Mouse (Mus musculus) spleen, adult 12 weeks (tissue): ENCODE measurements around the gene Zfp704.

ENCODE experiments used
- DNase-seq: peaks from one replicate; pipeline ENCODE4 v3.0.0; 2022; ENCODE audit warnings: low spot score

The Zfp704 gene

DNA sequence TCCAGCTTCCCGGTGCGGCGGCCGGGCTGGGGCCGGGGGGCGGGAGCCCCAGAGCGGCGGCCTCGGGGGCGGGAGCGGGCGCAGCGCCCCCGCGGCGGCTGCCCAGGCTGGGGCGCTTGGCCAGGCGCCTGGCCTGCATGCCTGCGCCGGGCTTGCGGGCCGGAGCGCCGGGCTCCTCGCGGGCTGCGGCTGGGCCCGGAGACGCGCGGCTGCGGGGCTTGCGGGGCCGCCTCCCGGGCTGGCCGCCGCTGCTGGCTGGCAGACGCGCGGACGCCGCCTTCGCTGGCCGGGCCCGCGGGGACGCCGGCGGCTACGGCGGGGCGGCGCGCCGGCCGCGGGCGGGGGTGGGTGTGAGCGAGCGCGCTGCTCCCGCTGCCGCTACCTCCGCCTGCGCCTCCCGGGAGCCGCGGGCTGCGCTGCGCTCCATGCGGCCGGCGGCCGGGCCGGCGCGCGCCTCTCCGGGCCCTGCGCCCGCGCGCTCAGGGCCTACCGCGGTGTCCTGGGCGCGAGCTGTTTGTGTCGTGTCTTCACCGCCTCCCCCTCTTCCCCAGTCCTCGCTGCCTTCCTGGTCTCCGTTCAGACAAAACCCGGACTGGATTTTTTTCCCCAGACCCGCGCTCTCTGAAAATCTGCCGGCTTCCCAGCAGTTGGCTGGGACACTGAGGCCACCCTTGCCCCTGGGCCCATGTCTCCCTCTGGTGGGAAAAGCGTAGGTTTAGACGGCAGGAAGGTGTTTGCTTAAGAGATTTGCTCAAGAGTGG lies at the start of gene Zfp704:
TSS of gene Zfp704 (minus strand) at position 505 of the 761 bp plus-strand sequence.
- peak; percentile 6 for DNase-seq

DNA sequence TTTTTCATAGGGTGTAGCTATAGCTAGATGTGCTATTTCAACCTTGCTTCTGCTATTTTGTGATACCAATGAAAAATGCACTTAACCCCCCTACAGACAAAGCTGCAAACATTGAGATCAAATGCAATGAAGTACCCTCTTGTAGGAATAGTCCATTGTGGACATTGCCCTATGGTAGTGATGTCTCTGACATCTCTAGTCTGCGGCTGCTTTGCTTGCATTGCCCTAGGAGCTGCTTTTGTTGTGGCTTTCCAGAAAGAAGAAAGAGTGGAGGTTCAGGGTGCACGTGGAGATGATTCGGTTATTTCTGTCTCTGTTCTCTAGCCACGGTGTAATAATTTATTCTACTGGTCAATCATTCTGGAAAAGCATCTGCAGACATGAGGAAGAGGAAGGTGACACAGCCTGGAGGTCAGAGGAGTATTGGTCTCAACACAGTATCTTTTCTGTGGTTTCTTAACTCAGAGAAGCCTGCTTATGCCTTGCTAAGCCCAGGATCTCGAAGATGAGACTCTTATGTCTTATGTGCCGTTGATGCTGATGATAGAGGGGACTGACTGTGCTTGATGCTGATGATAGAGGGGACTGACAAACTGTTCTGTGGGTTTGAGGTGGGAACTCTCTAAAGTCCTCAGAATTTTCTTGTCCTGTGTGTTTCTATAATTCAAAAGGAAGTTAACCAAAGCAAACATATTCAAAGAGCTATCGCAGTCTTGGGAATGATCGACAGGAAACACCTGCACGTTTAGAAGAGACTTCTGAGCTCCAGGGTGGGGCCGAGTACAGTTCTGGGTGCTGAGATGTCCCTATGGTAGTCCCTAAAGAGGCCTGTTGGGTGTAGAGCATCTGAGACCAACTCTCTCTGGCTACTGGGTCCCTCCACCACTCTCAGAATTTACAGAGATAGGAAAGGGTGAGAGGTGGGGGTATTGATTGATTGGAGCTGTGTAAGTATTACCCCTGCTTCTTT lies 23.4 kb upstream of the Zfp704 start:
- no peak for DNase-seq

DNA sequence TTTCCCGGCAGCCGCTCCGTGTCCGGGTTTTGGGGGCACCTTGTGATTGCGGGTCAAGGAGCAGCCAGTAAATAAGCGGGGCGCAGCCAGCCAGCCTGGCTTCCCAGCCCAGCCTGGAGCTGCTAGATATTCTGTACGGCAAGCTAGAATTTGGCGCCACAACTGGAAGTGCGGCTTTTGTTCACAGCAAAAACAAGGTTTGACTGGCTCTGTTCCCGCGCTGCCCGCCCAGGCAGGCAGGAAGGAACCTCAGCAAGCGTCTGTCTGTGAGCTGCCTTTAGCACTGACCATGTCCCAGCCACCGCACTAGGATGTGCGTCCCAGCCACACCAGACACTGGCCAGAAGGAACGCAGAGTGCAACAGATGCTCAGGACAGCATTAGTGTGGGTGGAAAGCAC lies 20.1 kb upstream of the Zfp704 start:
- no peak for DNase-seq

DNA sequence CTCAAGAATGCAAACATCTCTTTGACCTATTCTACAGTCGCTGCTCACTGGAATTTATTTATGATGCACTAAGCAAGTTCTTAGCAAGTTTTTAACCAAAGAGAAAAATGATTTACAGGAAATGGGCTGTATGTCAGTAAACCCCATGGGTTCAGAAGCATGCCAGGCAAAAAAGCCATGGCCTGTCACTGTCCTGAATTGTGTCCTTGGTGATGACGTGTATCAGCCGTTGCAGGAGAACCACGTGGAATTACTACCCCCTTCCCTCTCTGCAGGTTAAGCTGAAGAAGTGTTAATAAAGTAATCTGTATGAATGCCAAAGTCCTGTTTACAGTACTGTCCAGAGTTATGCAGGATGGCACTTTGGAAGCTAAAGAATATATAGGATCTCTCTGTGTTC lies 18.2 kb upstream of the Zfp704 start:
- no peak for DNase-seq

DNA sequence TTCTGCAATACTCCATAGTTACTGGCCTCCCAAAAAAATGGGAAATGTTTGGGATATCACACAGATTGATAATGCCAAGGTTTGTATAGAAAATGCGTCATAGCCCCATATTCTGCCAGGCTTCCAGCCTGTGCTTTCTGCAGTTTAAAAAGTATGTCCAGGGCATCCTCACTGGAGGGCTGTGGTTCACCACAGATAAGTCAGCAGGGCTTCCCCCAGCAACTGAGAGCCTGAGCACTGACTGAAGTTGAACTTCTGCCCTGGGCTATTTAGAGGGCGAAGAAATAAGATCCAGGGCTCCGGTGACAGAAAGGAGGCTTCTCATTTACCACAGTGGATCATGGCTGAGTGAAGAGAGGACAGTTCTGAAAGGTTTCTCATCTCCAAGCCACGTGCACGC lies 16.3 kb upstream of the Zfp704 start:
- DNase-seq, result no peak

DNA sequence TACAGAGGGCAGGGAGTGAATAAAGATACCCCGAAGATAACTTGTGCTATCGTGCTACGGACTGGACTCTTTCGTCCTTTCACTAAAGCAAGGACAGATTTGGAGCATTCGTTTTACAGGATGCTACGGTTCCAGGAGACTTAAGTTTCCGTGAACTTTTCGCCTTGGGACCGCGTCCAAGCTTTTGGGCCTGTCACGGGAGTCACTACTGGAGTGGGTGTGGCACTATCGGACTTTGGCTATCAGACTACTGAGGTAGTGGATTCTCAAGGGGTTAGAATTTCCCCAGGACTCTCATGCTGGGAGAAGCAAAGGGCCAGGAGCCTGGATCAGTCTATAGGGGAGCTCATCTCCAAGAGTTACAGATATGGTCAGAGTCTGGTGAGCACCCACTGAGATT lies 10.7 kb upstream of the Zfp704 start:
- no peak for DNase-seq

DNA sequence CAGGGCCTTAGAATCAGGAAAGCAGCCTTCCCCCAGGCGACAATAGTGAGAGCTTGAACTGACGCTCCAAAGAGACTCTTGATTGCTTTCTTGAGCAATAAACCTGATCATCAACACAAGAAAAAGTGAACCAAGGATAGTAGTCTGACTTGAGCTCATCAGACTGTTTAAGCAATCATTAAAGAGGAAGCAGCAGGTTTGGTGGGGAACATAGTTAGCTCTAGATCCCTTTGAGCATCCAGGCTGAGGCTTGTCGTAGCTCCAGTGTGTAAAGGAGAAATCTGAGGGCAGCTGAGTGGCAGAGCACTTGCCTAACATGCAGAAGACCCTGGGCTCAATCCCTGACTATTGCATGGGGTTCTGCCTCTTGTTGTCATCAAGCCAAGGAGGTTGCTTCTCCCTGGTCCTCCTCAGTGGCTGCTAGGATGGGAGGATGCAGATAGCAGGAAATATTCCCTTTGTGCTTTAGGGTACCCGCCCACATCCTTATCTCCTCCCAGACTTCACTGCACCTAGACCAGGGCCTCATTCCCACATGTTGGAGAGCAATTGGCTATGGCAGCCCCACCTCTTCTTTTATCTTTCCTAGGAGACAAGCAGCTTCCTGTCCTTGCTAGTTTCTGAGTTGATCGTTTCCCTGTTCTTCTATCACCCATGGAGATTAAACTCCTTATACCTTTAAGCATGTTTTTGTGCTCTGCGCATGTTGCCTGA lies 9.8 kb upstream of the Zfp704 start:
- no peak for DNase-seq

- DNase-seq, result no peak
These were observed 7.2 kb upstream of the Zfp704 start for GRCm38 (mm10) chr3:9617101-9617500.

- no peak for DNase-seq
These were observed 4.8 kb upstream of the Zfp704 start for GRCm38 (mm10) chr3:9614676-9615075.

GRCm38 (mm10) chr3:9614011-9614410 lies 4.1 kb upstream of the Zfp704 start:
- no peak for DNase-seq

- DNase-seq, result no peak
These were observed 1.3 kb upstream of the Zfp704 start for GRCm38 (mm10) chr3:9611226-9611625.

DNA sequence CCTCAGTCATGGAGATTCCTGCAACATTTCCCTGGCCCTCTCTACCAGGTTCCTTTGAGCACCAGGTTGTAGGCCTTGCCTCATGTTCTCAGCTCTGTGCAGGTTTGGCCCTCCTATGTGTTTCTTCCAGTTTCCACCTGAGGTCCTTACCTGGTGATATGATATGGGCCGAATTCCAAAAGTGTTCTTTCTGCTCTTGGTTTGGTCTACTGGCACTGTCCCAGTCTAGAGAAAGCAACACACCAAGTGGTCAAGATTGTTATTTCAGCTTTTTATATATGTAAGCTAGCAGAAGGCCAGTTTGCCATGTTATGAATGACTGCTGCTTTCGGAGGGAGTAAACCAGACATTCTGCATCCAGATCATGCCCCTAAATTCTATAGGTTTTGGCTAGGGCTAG lies 541 bp upstream of the Zfp704 start:
- DNase-seq, result no peak

DNA sequence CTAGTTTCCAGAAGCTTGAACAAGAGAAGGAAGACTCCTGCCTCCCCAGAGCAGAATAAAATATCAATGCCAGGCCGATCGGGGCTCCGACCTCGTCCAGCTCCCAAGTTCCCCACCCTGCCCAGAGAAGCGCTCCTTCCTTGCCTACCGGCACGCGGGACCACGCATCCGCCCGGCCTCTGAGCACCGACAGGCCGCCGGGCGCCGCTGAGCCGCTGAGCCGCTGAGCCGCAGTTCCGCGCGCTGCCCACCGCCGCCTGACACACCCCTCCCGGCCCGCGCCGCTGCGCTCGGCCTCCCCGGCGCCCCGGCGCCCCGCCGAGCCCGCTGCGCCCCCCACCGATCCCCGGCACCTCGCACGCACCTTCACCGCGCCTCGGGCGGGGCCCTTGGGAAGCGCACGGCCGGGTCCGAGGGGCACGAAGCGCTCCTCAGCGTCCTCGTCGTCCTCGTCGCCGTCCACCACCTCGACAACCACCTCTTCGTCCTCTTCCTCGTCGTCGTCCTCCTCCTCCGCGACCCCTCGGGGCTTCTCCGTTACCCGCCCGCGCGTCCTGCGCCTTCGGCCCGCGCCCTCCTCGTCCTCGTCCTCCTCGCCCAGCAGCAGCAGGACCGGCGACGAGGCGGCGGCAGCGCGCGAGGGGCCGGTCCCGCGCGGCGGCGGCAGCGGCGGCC lies 842 bp downstream of the Zfp704 start:
- DNase-seq, result peak; percentile 5

DNA sequence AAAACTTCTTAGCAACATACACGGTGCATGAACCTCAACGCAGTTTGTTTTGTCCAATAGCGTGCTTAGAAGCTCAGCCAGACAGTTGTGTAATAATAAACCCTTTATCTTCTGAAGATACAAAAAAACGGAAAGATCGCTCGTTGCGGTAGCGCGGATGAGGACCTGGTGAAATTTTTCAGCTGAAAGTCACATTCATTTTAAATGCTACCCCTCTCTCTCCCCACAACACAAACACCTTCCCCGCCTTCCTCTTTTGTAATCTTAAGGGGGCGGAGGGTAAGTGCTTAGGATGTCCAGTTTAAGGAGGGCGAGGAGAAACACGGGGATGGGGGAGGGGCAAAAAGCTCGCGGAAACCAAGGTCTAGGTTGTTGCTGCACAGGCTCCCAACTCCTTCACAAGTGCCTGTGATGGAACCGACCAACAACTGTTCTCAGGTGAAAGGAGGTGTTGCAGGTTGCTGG lies 1.4 kb downstream of the Zfp704 start:
- no peak for DNase-seq

DNA sequence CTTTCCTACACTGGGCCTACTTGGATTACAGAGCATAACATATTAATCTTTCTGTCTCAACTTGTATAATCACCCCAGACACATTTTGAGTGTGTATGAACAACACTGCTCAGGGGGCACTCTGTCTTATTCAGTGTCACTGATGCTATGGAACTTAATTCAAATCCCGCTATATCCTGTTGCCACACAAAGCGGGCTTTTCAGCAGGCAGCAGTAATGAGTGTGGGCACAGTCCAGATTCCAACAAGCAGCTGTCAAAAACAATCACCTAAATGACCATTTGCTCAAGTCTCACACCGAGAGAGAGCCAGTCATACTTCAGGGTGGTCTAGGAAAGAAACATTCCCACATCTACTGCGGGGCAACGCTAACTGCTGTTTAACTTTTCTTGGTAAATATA lies 2.2 kb downstream of the Zfp704 start:
- DNase-seq, result no peak

GRCm38 (mm10) chr3:9605784-9606706 lies 3.8 kb downstream of the Zfp704 start:
- DNase-seq, result no peak

GRCm38 (mm10) chr3:9604941-9605340 lies 4.9 kb downstream of the Zfp704 start:
- DNase-seq, result no peak

GRCm38 (mm10) chr3:9603866-9604265 lies 6.0 kb downstream of the Zfp704 start:
- no peak for DNase-seq

GRCm38 (mm10) chr3:9600577-9600976 lies 9.3 kb downstream of the Zfp704 start:
- no peak for DNase-seq

- no peak for DNase-seq
These were observed 10.0 kb downstream of the Zfp704 start for GRCm38 (mm10) chr3:9599738-9600410.
